Mouse (Mus musculus) left cerebral cortex, postnatal 14 days (tissue): ENCODE measurements at regions not wholly inside any gene's neighbourhood (a gene's known extent, or its start where the extent isn't known, plus 50 kb on each side); places are given as distances from the start of the nearest gene placed in this dataset.

Source experiments
- DNase-seq, 2 experiments: peaks; one replicate each; pipeline ENCODE4 v3.0.0; 2021 to 2022; ENCODE audit warnings: low spot score in 2 of 2, mixed read lengths in 1 of 2
- intact Hi-C: fragments of 180-260 bp; cut with DNase I; formaldehyde crosslinking; loops from one replicate; pipeline ENCODE4 v1.15.1; 2025

GRCm38 (mm10) chr19:14873986-14874385 lies 276.1 kb upstream of the Tle4 start:
- intact Hi-C loops = no loop called here
- no peak for DNase-seq

- peak; percentile 13 to 20 for DNase-seq
- intact Hi-C loops = no loop called here
Measured at GRCm38 (mm10) chr19:14871178-14871867, 273.5 kb upstream of the Tle4 start.

GRCm38 (mm10) chr19:14862654-14863468 lies 265.0 kb upstream of the Tle4 start:
- no peak for DNase-seq

GRCm38 (mm10) chr19:14855036-14855435 lies 257.2 kb upstream of the Tle4 start:
- intact Hi-C loops = no loop called here
- no peak for DNase-seq

More at GRCm38 (mm10) chr19:14862654-14863468, 265.0 kb upstream of the Tle4 start:
- intact Hi-C loops = no loop called here

GRCm38 (mm10) chr19:14853416-14853815 lies 255.6 kb upstream of the Tle4 start:
- DNase-seq = no peak
- intact Hi-C loops = no loop called here

- no peak for DNase-seq
- intact Hi-C loops = no loop called here
Measured at GRCm38 (mm10) chr19:14849561-14849960, 251.7 kb upstream of the Tle4 start.

- DNase-seq = no peak
- intact Hi-C loops = no loop called here
Measured at GRCm38 (mm10) chr19:14847120-14847519, 249.3 kb upstream of the Tle4 start.

- intact Hi-C loops = no loop called here
- DNase-seq = no peak
Measured at GRCm38 (mm10) chr19:14835629-14836028, 237.8 kb upstream of the Tle4 start.

GRCm38 (mm10) chr19:14816354-14816753 lies 218.5 kb upstream of the Tle4 start:
- no peak for DNase-seq
- intact Hi-C loops = no loop called here

GRCm38 (mm10) chr19:14806787-14807186 lies 208.9 kb upstream of the Tle4 start:
- intact Hi-C loops = no loop called here
- no peak for DNase-seq

GRCm38 (mm10) chr19:14802909-14803650 lies 205.2 kb upstream of the Tle4 start:
- intact Hi-C loops = no loop called here
- no peak for DNase-seq

GRCm38 (mm10) chr19:14801669-14802068 lies 203.8 kb upstream of the Tle4 start:
- intact Hi-C loops = no loop called here
- DNase-seq = no peak

- DNase-seq = no peak
- intact Hi-C loops = no loop called here
Measured at GRCm38 (mm10) chr19:14799002-14799401, 201.2 kb upstream of the Tle4 start.

- DNase-seq = no peak
Measured at GRCm38 (mm10) chr19:14798417-14798816, 200.6 kb upstream of the Tle4 start.

GRCm38 (mm10) chr19:14795910-14796309 lies 198.1 kb upstream of the Tle4 start:
- DNase-seq = no peak
- intact Hi-C loops = no loop called here

More at GRCm38 (mm10) chr19:14798417-14798816, 200.6 kb upstream of the Tle4 start:
- intact Hi-C loops = no loop called here

- no peak for DNase-seq
- intact Hi-C loops = no loop called here
Measured at GRCm38 (mm10) chr19:14789992-14790391, 192.1 kb upstream of the Tle4 start.

GRCm38 (mm10) chr19:14788630-14789029 lies 190.8 kb upstream of the Tle4 start:
- intact Hi-C loops = no loop called here
- no peak for DNase-seq

GRCm38 (mm10) chr19:14786868-14787267 lies 189.0 kb upstream of the Tle4 start:
- intact Hi-C loops = no loop called here
- no peak for DNase-seq

- intact Hi-C loops = no loop called here
Measured at GRCm38 (mm10) chr19:14785661-14786060, 187.8 kb upstream of the Tle4 start.

GRCm38 (mm10) chr19:14777709-14778108 lies 179.9 kb upstream of the Tle4 start:
- intact Hi-C loops = no loop called here
- no peak for DNase-seq

More at GRCm38 (mm10) chr19:14785661-14786060, 187.8 kb upstream of the Tle4 start:
- no peak for DNase-seq
